Mouse (Mus musculus) hindbrain, embryonic 14.5 days (tissue): Measurements from ENCODE around the gene Depdc1b. TPM values are rescaled to one million over a fixed set of nuclear protein-coding genes. Genes with fewer than 3 reads are reported as not detected.

Experiments
- ATAC-seq: fragments of 200-750 bp; cut with Nextera tagmentation; 2 replicates; pipeline ENCODE4 v1.8.0; 2017; ENCODE audit warnings: moderate number of reproducible peaks, mild to moderate bottlenecking, moderate TSS enrichment, moderate library complexity; ENCODE audit not compliant: low FRiP score
- DNase-seq: peaks from one replicate; pipeline ENCODE4 v3.0.0-alpha.2; 2015; ENCODE audit warnings: low spot score
- H3K27ac ChIP-seq: fragments of 300-500 bp; sonication (generic); 2 replicates; pipeline ENCODE4 v1.5.1; 2014; ENCODE audit warnings: mild to moderate bottlenecking, moderate library complexity
- H3K27me3 ChIP-seq: fragments of 300-500 bp; sonication (generic); 2 replicates; pipeline ENCODE4 v1.6.1; 2014; ENCODE audit warnings: mild to moderate bottlenecking, low read length, mixed read lengths; ENCODE audit not compliant: control insufficient read depth, insufficient read depth
- H3K36me3 ChIP-seq: fragments of 300-500 bp; sonication (generic); replicated peaks from 2 replicates; pipeline ENCODE4 v1.6.1; 2014; ENCODE audit not compliant: control insufficient read depth, insufficient read depth
- H3K4me1 ChIP-seq: fragments of 300-500 bp; sonication (generic); replicated peaks from 2 replicates; pipeline ENCODE4 v1.6.1; 2014; ENCODE audit warnings: antibody characterized with exemption, low read length, mixed read lengths; ENCODE audit not compliant: control insufficient read depth, insufficient read depth
- H3K4me2 ChIP-seq: fragments of 300-500 bp; sonication (generic); replicated peaks from 2 replicates; pipeline ENCODE4 v1.6.1; 2014; ENCODE audit warnings: mild to moderate bottlenecking, moderate library complexity
- H3K4me3 ChIP-seq: fragments of 300-500 bp; sonication (generic); replicated peaks from 2 replicates; pipeline ENCODE4 v1.5.1; 2014; ENCODE audit warnings: mild to moderate bottlenecking, low read length
- H3K9ac ChIP-seq: fragments of 300-500 bp; sonication (generic); 2 replicates; pipeline ENCODE4 v1.6.1; 2014
- H3K9me3 ChIP-seq: fragments of 300-500 bp; sonication (generic); 2 replicates; pipeline ENCODE4 v1.6.1; 2016; ENCODE audit warnings: low read length; ENCODE audit not compliant: control insufficient read depth
- WGBS: fragments of 180-500 bp; shearing (Covaris S2); extraction: QIAGEN DNeasy Blood & Tissue Kit; methylation state at CpG from one replicate; pipeline ENCODE4 v1.1.7; 2014; 5-methylcytosine and 5-hydroxymethylcytosine counted together
- polyA plus RNA-seq: library from polyadenylated mRNA; unstranded; fragments of >200 nt; fragmentation: Nextera tagmentation; extraction: Ambion mirVana; gene quantifications from 2 replicates; pipeline ENCODE4 v1.2.1, GENCODE M21; 2014

Gene Depdc1b
- polyA plus RNA-seq, 1 experiment from 2014 or later, result 2.2 TPM

DNA sequence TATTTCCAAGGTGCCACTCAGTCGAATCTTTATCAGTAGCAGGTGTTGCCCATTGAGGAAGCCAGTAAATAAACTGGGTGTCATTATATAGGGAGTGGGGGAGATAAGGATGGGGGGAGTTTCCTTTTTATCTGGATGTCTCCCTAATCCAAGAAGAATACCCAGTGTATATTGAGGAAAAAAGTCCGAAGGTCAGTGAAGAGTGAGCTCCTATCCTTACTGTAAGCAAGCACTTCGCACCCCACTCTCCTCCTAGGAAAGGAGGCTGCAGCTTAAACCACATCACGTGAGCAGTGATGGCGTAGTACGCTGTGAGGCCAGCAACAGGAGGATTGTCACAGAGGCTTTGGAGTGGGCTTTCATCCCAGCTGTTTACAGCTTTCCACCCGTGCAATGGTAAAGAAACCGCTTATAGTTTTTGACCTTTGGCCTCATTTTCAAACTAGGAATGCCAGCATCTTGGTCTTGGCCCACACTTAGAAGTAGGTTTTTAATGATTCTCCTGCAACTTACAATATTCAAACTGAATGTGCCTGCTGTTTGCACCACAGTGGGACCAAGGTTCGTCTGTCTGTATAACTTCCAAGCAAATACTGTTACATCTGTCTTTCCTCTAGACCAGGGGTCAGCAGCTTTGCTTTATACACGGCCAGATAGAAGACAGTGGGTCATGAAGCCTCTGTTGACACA is 23.9 kb downstream of the Depdc1b start:
- WGBS, result 91% methylated on average over 10 of the region's 10 CpGs
- ATAC-seq, result no peak

DNA sequence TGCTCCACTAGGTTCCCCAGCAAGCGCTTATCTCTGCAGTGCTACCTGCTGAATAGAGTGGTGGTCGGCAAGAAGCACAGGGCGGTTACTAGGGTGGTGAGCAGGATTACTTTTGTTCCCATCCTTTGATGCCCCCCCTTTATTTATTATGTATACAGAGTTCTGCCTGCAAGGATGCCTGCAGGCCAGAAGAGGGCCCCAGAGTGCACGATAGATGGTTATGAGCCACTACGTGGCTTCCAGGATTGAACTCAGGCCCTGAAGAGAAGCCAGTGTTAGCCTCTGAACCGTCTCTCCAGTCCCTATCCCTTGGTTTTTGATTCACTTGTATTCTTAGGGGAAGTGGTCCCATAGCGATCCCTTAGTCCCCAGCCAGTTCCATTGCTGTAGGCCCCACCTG is 25.5 kb downstream of the Depdc1b start:
- ATAC-seq, result no peak
- no peaks in the 10 kb centered on the region for H3K36me3 ChIP-seq
- no peak overlapping the region for H3K4me2 ChIP-seq
- no peak for DNase-seq
- no peaks in the 10 kb centered on the region for H3K27me3 ChIP-seq
- H3K4me1 ChIP-seq, result no peaks in the 10 kb centered on the region
- no peaks in the 10 kb centered on the region for H3K9me3 ChIP-seq
- no peak overlapping the region for H3K4me3 ChIP-seq
- no peak overlapping the region for H3K27ac ChIP-seq
- 82% methylated on average over 7 of the region's 7 CpGs for WGBS
- H3K9ac ChIP-seq, result no peak overlapping the region

More for the DNA sequence above, 23.9 kb downstream of the Depdc1b start:
- H3K4me3 ChIP-seq, result no peak overlapping the region
- H3K9me3 ChIP-seq, result no peaks in the 10 kb centered on the region
- no peaks in the 10 kb centered on the region for H3K27me3 ChIP-seq
- H3K9ac ChIP-seq, result no peak overlapping the region
- no peak overlapping the region for H3K27ac ChIP-seq
- no peaks in the 10 kb centered on the region for H3K4me1 ChIP-seq
- H3K36me3 ChIP-seq, result no peaks in the 10 kb centered on the region
- DNase-seq, result no peak
- no peak overlapping the region for H3K4me2 ChIP-seq

GRCm38 (mm10) chr13:108345756-108346155 is 29.6 kb downstream of the Depdc1b start:
- no peak overlapping the region for H3K4me2 ChIP-seq
- H3K4me1 ChIP-seq, result no peaks in the 10 kb centered on the region
- H3K4me3 ChIP-seq, result no peak overlapping the region
- H3K9me3 ChIP-seq, result no peaks in the 10 kb centered on the region
- H3K36me3 ChIP-seq, result no peaks in the 10 kb centered on the region
- ATAC-seq (no peak), DNase-seq (no peak)
- 90% methylated on average over 4 of the region's 4 CpGs for WGBS
- no peak overlapping the region for H3K27ac ChIP-seq
- H3K9ac ChIP-seq, result no peak overlapping the region
- H3K27me3 ChIP-seq, result no peaks in the 10 kb centered on the region

DNA sequence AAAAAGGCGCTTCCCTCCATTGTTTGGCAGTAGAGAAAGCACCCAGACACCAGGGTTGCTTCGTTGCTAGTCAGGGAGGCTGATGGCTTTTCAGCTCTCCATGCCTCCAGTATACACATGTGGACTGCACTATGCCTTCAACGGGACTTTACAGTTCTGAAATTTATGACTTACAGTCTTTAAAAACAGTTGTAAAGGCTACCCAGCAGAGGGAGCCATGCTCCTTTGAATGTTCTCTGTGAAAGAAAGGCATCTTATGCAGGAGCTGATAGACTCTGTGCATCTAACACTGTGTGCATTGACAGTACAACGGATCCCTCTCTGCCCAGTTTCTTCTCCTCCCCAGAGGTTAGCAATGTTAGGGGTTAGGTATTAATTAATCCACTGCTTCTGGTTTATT is 30.9 kb downstream of the Depdc1b start:
- no peaks in the 10 kb centered on the region for H3K36me3 ChIP-seq
- no peak overlapping the region for H3K4me2 ChIP-seq
- no peak overlapping the region for H3K4me3 ChIP-seq
- no peaks in the 10 kb centered on the region for H3K9me3 ChIP-seq
- no peak overlapping the region for H3K27ac ChIP-seq
- ATAC-seq, result peak; percentile 65; the same call in 1 of the 2 replicates
- no peak overlapping the region for H3K9ac ChIP-seq
- no peaks in the 10 kb centered on the region for H3K27me3 ChIP-seq
- WGBS, result 56% methylated on average over 4 of the region's 4 CpGs
- no peaks in the 10 kb centered on the region for H3K4me1 ChIP-seq
- DNase-seq, result peak; percentile 88

DNA sequence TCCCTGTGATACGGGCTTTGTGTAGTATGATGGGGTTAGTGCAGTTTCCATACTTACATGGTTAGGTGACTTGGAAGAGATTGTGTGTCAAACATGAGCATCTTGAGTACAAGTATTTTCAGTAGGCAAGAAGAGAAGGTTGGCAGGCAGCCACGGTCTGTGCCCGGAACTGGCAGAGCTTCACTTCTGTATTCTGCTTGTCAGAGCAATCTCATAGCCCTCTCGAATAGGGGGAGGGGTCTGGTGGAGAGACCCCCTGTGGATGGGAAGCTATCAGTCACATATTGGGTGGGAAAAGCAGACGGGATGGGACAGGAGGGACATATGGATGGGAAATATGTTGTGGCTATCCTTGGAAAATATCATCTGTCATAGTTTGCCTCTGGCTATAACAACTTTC is 33.5 kb downstream of the Depdc1b start:
- no peak for ATAC-seq

GRCm38 (mm10) chr13:108353781-108354180 is 37.6 kb downstream of the Depdc1b start:
- WGBS, result 90% methylated on average over 5 of the region's 5 CpGs
- H3K9ac ChIP-seq, result no peak overlapping the region
- no peaks in the 10 kb centered on the region for H3K36me3 ChIP-seq
- no peak for DNase-seq
- no peaks in the 10 kb centered on the region for H3K4me1 ChIP-seq
- H3K27ac ChIP-seq, result no peak overlapping the region
- no peak overlapping the region for H3K4me2 ChIP-seq
- H3K27me3 ChIP-seq, result no peaks in the 10 kb centered on the region
- H3K4me3 ChIP-seq, result no peak overlapping the region
- no peak for ATAC-seq
- no peaks in the 10 kb centered on the region for H3K9me3 ChIP-seq

More for the DNA sequence above, 33.5 kb downstream of the Depdc1b start:
- Histone ChIP-seq H3K4me2 (no peak overlapping the region), H3K9ac (no peak overlapping the region), H3K36me3 (no peaks in the 10 kb centered on the region), H3K4me3 (no peak overlapping the region), H3K4me1 (no peaks in the 10 kb centered on the region), H3K27me3 (no peaks in the 10 kb centered on the region), H3K27ac (no peak overlapping the region), H3K9me3 (no peaks in the 10 kb centered on the region)
- DNase-seq, result no peak
- WGBS, result 77% methylated on average over 5 of the region's 5 CpGs

DNA sequence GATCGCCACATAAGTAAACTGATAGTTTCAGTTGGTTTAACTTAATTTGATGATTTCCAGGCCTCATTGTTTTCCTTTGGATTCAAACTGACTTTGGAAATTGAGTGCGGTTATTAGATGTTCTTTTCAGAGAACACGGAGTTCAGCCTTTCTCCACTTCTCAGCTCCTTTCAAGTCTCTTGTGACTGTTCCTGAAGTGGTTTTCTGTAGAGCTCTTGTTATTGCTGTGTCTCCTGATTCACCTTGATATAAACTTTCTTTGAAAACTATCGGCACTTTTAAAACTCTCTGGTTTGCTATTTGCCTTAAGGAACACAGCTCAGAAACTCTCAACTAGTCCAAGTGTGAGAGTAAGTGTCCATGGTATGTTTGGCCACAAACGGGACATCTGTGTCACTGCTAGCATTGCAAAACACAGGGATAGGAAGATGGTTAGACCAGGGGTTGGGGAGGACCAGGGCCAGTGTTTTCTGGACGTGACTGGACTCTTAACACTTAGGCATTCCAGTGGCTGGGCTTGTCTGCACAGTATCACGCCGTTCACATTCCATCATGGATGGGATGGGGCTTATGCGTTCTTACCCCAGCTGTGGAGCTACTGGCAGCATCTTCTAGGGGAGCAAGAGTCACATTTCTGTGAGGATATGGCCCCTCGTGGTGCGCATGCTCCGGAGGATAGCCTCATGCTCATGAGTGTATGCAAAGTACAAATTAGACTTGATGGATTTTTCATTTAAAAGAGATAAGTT is 38.8 kb downstream of the Depdc1b start:
- WGBS, result 92% methylated on average over 12 of the region's 12 CpGs
- Histone ChIP-seq H3K4me3 (no peak overlapping the region), H3K9ac (no peak overlapping the region), H3K4me2 (no peak overlapping the region), H3K36me3 (no peaks in the 10 kb centered on the region), H3K27ac (no peak overlapping the region), H3K9me3 (no peaks in the 10 kb centered on the region), H3K4me1 (no peaks in the 10 kb centered on the region), H3K27me3 (no peaks in the 10 kb centered on the region)
- no peak for DNase-seq
- no peak for ATAC-seq

- no peak overlapping the region for H3K4me3 ChIP-seq
- no peak overlapping the region for H3K4me2 ChIP-seq
- no peaks in the 10 kb centered on the region for H3K27me3 ChIP-seq
- 40% methylated on average over 10 of the region's 10 CpGs for WGBS
- H3K36me3 ChIP-seq, result no peaks in the 10 kb centered on the region
- no peak overlapping the region for H3K9ac ChIP-seq
- H3K27ac ChIP-seq, result no peak overlapping the region
- H3K4me1 ChIP-seq, result no peaks in the 10 kb centered on the region
- DNase-seq, result no peak
- no peaks in the 10 kb centered on the region for H3K9me3 ChIP-seq
- no peak for ATAC-seq
These were observed 41.2 kb downstream of the Depdc1b start for GRCm38 (mm10) chr13:108357362-108357761.

GRCm38 (mm10) chr13:108358228-108358627 is 42.1 kb downstream of the Depdc1b start:
- Histone ChIP-seq H3K36me3 (no peaks in the 10 kb centered on the region), H3K27ac (no peak overlapping the region), H3K4me1 (no peaks in the 10 kb centered on the region), H3K9me3 (no peaks in the 10 kb centered on the region), H3K4me2 (no peak overlapping the region), H3K27me3 (no peaks in the 10 kb centered on the region), H3K9ac (no peak overlapping the region), H3K4me3 (no peak overlapping the region)
- DNase-seq, result no peak
- ATAC-seq, result no peak
- 30% methylated on average over 3 of the region's 3 CpGs for WGBS
